Mouse (Mus musculus) liver (tissue): ENCODE results near the gene Clic5.

Source experiments
- DNase-seq: peaks from one replicate; pipeline ENCODE4 v3.0.0-alpha.2; 2020; ENCODE audit warnings: mixed read lengths

Gene Clic5

DNA sequence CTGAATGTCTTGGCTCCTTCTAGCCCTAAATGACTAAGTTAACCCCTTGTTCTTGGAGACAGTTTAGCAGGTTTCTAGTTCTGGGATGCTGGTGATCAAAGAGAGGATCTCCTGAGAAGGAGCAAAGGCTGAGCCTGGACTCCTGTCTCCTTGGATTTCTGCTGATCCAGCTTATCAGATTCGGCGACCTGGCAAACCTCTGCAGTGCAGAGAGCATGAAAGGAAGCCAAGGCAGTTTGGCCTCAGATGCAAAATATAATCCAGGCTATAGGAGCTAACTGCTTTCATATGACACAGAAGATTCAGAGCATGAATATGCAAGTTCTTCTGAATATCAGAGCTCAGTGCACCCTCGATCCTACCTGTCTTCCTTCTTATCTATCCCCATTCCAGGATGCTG is 83.0 kb downstream of the Clic5 start:
- DNase-seq: no peak

DNA sequence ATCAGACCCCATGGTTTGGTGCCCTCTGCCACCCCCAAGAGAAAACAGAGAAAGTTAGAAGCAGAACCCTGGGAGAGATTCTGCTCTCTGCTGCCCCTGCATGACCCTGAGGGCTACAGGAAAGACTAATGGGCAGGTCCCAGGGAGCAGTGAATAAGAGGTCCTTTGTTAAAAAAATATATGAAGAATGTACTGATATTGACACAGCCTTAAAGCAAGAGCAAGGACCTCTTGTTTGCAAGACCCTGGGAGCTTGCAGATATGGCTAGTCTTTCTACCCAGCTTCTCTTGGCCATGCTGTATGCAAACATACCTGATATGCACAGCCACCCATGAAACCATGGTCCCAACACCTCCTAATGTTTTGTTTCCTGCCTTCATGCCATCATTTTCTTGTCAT is 86.4 kb downstream of the Clic5 start:
- DNase-seq: no peak

DNA sequence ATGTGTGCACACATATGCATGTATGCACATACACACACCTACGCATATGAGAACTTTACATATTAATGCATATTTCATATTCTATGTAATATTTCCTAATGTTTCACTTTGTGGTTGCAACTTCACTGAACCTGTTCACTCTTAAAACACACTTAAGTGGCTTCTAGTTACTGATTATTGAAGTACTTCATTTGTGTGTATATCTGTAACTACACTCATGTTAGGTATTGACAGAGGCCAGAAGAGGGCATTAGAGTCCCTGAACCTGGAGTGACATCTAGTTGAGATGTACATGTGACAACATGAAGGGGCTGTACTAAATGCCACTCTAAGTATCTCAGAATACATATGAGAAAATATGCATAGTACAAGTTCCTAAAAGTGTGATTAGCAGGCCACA is 99.9 kb downstream of the Clic5 start:
- no peak for DNase-seq

DNA sequence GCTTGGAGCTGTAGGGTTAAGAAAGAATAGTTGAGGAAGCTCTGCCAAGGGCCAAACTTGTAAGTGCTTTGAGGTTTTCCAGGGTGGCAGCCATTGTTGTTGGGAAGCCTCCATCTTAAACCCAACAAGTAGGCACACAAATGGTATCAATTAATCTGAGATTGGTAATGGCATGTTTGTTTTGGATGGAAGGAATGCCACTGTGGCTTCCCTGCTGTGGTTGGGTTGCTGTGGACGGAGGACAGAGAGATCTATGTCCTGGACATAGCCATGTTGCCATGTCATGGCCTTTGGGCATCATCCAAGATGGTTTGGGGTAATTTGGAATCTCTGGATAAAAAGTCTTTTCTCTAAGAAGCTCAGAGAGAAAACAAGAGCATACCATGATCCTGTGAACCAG is 108.8 kb downstream of the Clic5 start:
- no peak for DNase-seq

DNA sequence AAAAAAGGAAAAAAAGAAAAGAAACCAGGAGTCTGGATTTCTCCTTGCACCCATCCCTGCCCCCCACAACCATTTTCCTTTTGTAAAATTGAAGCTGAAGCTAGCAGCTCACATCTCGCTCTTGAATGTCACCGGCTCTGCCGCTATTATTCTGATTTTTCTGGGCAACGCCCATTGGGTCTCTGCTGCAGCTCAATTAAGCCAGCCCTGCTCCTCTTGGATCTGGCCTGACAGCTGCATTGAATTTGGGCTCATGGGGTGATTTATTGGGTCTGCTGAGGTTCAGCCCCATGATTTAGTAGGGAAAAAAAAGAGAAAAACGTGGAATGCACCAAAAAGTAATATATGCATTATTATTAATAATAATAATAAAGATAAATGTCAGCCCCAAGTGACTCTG is 111.9 kb downstream of the Clic5 start:
- DNase-seq: no peak

DNA sequence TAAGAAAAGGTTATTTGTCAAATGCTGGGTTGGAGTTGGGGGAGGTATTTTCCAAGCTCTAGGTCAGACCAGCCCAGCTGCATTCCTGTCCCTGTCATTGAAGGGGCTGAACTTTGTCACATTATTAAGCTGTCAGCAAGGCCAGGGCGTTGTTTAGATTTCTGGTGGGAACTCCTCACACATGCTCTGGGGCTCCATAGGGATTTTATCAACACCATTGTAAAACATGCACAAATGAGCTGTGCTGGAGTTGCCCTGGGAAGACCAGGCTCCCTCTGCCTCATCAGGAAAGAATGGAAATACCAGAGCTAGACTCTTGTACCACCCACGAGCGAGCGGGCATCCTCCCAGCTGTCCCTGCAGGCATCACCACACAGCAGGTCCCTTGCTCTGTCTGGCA is 112.3 kb downstream of the Clic5 start:
- DNase-seq: no peak

DNA sequence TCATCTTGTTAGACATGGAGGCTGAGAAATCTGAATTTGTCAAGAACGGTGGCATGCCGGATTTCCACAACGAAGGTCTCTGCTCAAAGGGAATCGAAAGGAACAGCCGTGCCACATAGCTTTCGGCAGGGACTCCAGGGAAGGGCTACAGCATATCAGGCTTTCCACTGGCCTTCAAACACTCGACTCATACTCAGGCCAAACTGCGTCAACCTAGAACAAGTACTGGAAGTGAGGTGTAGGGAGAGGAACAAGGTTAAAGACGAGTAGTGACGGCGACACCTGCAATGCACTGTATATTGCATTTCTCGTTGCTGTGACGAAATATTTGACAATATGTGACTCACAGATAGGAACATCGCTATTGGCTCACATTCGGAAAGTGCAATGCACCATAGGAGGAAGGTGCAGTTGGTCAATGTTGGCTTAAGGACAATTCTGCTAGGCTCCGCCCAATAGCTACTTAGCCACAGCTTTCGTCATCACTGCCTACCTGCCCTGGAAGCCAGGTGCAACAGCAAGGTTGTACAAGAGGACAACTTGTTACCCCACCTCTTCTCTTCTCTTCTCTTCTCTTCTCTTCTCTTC is 112.9 kb downstream of the Clic5 start:
- no peak for DNase-seq

DNA sequence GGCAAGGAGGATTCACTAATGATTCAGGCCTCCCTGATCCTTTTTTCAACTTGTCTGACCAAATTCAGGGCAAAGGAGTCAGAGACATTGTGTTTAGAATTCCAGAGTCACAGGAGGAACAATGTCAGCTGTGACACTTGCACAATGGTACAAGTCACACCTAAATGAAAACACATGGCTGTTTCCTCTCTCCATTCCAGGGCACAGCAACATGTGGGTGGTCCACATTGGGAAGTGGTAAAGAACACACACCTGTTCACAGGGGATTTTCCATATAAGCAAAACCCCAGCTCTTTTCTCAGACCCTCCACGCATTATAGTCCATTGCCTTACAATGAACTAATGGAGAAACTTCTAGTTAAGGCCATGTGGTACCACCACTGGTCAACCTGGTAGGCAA is 115.7 kb downstream of the Clic5 start:
- no peak for DNase-seq

DNA sequence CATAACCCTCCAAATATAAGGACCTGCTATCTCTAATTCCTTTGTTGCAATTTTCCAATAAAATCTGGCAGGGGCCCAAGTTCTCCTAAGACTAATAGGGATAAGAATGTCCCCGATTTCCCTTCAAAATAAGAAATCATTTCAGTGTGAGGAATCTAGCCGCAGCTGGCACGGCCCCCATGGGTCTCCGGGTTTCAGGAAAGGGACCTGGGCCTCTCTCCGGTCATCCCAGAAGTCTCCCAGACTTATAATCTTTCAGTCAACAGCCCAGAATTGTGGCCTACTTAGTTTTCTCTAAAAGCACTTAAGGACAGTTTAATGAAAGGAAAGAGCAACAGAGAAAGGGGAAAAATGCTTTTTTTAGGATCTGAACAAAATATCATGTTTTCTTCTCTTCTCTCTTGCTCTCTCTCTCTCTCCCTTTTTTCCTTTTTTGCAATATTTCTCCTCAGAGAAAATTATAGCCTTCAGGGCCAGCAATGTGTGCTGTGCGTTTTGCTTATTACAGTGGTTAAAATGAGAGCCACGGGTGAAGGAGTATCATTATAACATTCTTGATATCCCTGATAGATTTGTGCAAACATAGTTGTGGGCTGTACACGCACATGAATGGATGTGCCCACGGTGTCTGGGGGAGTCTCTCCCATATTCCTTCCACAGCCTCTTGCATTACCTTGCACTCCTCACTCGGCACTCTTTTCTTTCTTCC is 121.7 kb downstream of the Clic5 start:
- no peak for DNase-seq

DNA sequence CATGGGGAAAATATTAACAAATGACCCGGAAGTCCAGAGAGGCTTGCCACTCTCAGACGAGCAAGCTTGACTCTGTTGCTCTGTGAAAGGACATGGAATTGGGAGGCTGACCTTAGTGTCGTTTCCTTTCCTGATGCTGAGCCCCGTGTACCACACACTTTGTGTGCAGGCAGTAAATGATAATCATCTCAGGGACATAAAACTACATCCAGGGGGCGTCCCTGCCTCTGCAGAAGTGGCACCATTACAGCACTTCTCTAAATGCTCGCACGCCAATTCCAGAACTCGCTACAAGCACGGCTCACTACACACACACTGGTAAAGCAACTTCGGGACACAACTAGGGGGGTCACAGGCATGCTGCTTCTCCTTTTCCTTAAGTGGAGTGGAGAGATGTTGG is 136.9 kb downstream of the Clic5 start:
- no peak for DNase-seq

DNA sequence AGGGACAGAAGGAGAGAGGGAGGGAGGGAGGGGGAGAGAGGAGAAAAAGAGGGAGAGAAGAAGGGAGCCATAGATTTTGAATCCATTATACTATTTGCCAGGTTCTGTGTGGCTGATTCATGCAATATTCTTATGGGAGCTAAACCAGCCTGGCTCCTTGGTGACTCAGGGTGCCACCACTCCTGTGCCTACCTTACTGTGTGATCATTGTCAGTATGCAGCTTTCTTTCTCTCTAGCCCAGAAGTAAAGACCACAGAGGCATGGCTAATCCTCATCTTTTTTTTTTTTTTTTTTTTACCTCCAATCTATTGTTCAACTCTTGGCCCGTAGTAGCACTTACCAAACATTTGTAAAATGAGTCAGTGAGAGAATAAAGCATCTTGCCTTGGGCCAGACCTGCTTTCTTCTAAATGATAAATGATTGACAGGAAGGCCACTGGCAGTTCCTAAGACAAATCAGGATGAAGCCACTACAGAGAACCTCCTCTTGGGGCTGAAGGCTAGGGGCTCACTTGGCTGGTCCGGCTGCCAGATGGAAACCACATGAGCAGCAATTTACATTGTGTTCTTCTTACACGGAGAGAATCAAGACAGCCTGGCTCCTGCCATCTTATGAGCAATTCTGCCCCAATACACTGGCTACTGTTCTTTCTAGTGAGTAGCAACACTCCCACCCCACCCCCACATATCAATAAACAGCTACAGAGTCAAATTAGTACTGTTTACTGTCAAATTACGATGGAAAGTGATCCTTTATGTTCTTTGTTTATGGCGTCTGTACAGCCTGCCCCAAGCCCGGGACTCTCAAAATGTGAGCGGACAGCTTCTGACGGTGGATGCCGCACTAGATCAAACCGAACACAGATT is 139.1 kb downstream of the Clic5 start:
- no peak for DNase-seq

DNA sequence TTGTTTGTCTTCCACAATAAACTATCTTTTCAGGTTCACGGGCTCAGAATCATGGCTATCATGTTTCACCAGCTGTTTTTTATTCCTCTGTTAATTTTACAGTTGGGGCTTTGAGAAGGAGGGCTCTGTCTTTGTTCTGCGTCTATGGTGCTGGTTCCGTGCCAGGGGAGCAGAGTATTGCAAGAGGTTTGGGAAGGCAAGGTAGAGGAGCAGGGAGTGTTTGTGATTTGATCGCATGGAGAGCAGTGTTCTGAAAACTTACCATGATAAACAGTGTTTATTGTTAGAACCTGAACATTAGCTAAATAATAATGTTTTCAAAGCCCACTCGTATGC is 139.7 kb downstream of the Clic5 start:
- no peak for DNase-seq
